Mouse (Mus musculus) ES-Bruce4 (cell line): ENCODE measurements around the gene Rplp0.

Experiments used
- CTCF ChIP-seq: IDR thresholded peaks from one replicate; pipeline ENCODE4 v1.8.1; 2011; ENCODE audit warnings: low read depth, low read length
- EP300 ChIP-seq: IDR thresholded peaks from 2 replicates; pipeline ENCODE4 v1.6.1; 2011; ENCODE audit warnings: low read depth, low read length; ENCODE audit not compliant: insufficient read depth
- POLR2A ChIP-seq: IDR thresholded peaks from one replicate; pipeline ENCODE4 v1.8.1; 2011; ENCODE audit warnings: low read length; ENCODE audit not compliant: insufficient read depth

- no peak for TF ChIP-seq CTCF
- TF ChIP-seq EP300: no peak
- TF ChIP-seq POLR2A: no peak
Measured at GRCm38 (mm10) chr5:115545636-115546035, 13.6 kb upstream of the Rplp0 start.
